Mouse (Mus musculus) 3T3-L1 (cell line): ENCODE data around the gene Slc38a4.

Experiments
- DNase-seq: peaks from one replicate; pipeline ENCODE4 v3.0.0-alpha.2; 2015; ENCODE audit warnings: low read depth, low spot score

Gene Slc38a4

DNA sequence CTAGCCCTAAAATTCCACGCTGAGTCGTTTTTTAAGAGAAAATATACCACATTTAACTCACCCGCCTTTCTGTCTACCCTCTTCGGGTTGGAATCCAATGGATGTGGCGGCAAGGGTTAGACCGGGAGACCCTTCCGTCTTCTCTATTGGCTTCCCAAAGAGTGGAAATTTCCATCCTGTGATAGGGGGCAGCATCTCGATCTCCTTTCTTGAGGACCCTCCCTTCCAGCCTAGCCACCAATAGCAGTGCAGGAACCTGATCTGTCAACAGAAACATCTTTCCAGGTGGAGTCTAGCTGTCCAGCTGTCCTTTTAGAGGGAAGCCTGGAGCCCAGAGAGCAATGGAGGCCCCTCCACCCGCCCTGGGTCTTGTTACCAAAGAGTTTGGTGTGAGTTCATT, at the start of gene Slc38a4:
TSS of gene Slc38a4 (minus strand) at position 163 of the 400 bp plus-strand sequence.
- DNase-seq: peak; percentile 79

- no peak for DNase-seq
These were observed 49.2 kb upstream of the Slc38a4 start for GRCm38 (mm10) chr15:97104889-97105391.

DNA sequence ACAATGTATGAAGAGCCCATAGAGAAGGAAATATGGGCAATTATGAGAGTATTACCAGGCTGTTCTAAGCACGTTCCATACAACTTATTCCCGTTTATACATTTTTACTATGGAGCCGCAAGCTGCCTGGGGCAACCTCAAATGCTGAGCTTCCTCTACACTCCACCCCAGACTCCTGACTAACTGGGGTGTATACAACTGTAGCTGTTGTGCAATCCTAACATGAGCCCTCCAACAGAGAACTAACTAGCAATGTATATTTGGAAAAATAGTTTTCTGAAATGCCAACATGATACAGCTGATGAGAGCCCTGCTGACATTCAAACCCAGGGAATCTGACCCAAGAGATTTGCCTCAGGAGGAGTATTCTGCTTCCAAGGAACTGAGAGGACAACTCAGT, 48.3 kb upstream of the Slc38a4 start:
- peak; percentile 59 for DNase-seq

- peak; percentile 97 for DNase-seq
These were observed 47.1 kb upstream of the Slc38a4 start for GRCm38 (mm10) chr15:97102811-97103210.

DNA sequence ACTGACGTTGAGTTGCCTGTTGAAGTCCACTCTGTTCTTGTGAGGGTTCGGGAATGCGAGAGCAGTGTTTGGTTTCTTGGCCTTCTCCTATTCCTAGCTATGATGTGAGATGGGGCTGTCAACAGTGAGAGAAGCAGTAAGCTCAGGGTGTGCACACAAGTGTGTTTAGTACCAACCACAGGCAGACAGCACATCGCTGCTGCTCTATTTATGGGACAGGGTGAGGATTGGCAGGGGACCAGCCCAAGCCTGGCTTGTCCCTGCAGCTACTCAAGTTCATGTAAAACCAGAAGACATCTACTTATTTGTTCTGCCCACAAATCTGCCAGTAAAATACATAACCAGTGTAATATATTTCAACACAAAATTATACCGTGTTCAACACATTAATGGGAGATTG, 46.4 kb upstream of the Slc38a4 start:
- DNase-seq: peak; percentile 56

DNA sequence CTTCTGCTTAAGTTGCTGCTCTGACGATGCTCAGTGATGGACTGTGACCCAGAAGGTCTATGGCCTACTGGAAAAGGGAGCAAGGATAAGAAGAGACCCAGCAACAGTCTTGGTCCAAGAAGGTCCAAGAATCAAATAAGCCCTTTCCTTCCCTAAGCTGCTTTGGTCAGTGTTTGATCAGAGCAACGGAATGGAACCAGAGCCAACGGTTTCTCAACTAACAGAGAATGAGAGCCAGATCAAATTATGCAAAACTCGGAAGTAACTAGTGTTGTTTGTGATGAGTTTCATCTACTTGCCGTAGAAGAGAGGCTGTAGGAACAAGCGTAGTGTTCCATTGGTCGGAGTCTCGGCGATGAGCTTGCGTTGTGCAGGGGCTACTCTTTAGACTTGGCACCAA, 43.3 kb upstream of the Slc38a4 start:
- DNase-seq: no peak

GRCm38 (mm10) chr15:97097548-97097947, 41.8 kb upstream of the Slc38a4 start:
- peak; percentile 56 for DNase-seq

GRCm38 (mm10) chr15:97089526-97089925, 33.8 kb upstream of the Slc38a4 start:
- DNase-seq: no peak

DNA sequence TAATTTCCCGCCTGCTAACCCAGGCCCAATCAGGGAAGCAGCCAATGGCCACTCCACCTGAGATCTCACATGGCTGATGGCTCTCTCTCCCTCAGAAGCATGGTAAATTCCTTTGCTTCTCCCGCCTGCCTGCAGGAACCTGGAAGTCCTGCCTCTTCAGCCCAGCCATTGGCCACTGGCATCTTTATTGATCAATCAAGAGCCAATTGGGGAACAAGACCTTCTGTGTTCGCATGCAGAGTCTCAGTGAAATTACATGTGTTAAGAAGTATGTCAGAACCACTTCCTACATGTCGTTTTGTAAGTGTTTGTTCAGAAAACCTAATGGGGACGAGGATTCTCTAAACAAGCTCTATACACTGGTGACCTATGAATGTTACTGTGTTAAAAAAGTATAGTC, 30.1 kb upstream of the Slc38a4 start:
- DNase-seq: peak; percentile 54

DNA sequence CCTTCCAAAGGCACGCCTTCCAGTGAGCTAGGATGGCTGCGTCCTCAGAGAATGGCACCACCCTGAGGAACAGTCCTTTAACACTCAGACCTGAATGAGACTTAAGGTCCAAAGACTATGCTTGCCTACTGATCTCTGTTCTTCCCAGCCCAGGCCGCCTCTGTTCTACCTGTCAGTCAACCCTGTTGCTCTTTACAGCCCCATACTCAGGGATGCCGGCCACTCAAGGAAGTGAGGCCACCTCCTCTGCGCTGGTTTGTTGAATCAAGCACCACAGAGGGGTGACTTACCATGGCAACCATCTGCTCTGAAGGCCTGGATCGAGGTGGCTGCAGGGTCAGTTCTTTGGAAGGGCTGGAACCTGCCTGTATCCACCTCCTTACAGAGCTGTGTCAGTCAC, 21.9 kb upstream of the Slc38a4 start:
- no peak for DNase-seq

DNA sequence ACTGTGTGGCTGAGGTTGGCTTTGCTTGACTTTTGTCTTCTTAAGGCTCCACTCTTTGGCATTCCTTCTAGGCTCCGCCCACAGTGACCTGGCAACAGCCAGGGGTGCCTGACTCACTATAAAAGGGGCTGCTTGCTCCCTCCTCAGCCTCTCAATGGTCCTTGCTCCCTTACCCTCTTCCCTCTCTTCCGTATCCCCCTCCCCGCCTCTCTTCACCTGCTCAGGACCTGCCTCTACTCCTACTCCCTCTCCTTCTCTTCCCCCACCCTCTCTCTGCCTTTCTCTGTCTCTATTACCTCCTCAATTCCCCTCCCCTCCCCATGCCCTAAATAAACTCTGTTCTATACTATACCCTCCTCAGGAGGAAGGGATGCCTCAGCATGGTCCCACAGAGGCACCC, 20.3 kb upstream of the Slc38a4 start:
- DNase-seq: peak; percentile 20

DNA sequence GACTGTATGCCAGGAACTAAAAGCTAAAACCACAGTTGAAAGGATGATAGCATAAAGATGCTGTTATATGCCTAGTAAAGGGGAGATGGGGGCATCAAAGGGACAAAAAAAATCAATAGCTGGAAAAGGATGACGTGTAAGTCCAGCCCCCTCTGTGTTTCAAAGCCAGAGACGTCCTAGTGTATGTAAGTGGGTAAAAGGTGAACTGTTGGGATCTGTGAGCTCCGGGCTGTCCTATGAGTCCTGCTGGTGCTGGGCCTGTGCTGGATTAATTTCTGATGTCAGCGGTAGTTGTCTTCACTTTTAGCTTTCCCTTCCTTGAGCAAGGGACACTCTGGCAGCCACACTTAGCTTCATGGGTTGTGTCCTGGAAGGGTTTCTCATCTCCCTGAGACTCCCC, 19.5 kb upstream of the Slc38a4 start:
- no peak for DNase-seq

GRCm38 (mm10) chr15:97072859-97073826, 17.4 kb upstream of the Slc38a4 start:
- DNase-seq: no peak

GRCm38 (mm10) chr15:97067340-97068136, 11.8 kb upstream of the Slc38a4 start:
- no peak for DNase-seq

- no peak for DNase-seq
These were observed 11.2 kb upstream of the Slc38a4 start for GRCm38 (mm10) chr15:97066937-97067336.

DNA sequence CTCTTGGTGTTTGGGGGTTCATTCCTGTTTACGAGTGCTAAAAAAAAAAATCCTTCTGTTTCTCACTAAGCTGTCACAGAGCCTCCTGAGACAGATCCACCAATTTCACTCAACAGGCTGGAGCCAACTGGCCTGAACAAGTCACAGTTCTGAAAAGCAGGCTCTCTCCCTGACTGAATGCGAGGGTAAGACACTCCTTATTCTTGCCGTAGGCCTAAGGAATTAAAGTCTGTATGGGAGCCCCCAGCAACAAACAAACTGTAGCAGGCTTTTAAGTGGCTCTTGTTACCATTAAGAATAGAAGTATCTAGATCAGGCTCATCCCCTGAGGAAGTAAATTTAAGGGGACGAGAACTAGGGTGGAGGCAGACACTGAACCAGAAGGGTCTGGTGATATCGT, 7.5 kb upstream of the Slc38a4 start:
- DNase-seq: no peak

GRCm38 (mm10) chr15:97060973-97061372, 5.2 kb upstream of the Slc38a4 start:
- DNase-seq: no peak

DNA sequence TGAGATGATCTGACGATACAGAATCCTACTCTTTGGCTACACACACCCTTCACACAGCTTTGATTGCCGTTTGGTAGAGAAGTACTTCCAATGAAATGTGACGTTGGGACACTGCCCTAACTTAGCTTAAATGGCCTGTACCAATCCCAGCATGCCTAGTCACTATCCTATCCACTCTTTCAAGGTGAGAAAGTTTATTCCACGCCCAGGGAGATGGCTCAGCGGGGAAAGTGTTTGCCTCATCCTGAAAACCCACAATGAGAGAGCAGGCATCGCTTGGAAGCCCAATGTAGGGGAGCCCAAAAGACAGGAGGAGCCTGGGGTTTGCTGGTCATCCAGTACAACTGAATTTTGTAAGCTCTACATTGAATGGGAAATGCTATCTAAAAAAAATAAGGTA, 4.8 kb upstream of the Slc38a4 start:
- DNase-seq: no peak

DNA sequence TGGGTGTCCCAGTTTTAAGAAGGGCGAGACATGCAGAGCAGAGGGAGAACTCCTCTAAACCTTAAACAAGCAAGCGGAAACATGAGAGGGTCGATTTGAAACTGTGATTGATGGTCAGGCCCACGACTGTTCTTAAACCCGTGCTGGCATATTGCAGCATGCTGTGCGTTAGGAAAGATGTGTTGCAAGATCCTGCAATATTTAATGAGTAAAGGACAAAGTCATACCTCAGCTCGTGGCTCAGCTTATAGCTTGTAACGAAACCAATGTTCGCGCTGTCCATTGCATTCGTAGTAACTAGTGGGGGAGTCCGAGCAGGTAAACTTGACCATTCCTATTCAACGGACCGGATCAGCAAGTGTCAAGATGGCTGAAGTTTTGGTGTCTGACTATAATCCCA, 4.3 kb upstream of the Slc38a4 start:
- DNase-seq: no peak

- no peak for DNase-seq
These were observed 3.6 kb upstream of the Slc38a4 start for GRCm38 (mm10) chr15:97059071-97060041.
